Mouse (Mus musculus) midbrain, embryonic 11.5 days (tissue): ENCODE results near the gene Spdye4b. TPM values are rescaled to one million over a fixed set of nuclear protein-coding genes. Genes with fewer than 3 reads are reported as not detected.
A peak's percentile ranks its signal among the peaks of the same experiment; 100 is the strongest.
"Not testable (repeated sequence)": the region's sequence is repeated elsewhere in the genome, so short reads cannot be mapped to it uniquely, and the experiment has no call there.

Experiments used
- ATAC-seq: fragments of 200-750 bp; cut with Nextera tagmentation; 2 replicates; pipeline ENCODE4 v1.8.0; 2017; ENCODE audit warnings: moderate TSS enrichment, moderate library complexity; ENCODE audit not compliant: low FRiP score
- DNase-seq: peaks from one replicate; pipeline ENCODE4 v3.0.0; 2015; ENCODE audit warnings: low spot score; ENCODE audit errors: missing footprints
- H3K27ac ChIP-seq: fragments of 300-500 bp; sonication (generic); 2 replicates; pipeline ENCODE4 v1.5.1; 2014; ENCODE audit warnings: low read depth, low read length
- H3K27me3 ChIP-seq: fragments of 300-500 bp; sonication (generic); 2 replicates; pipeline ENCODE4 v1.6.1; 2014; ENCODE audit warnings: mild to moderate bottlenecking, low read length, moderate library complexity, mixed read lengths; ENCODE audit not compliant: control insufficient read depth, insufficient read depth
- H3K36me3 ChIP-seq: fragments of 300-500 bp; sonication (generic); 2 replicates; pipeline ENCODE4 v1.6.1; 2014; ENCODE audit warnings: mild to moderate bottlenecking, low read length, moderate library complexity, mixed read lengths; ENCODE audit not compliant: control insufficient read depth, insufficient read depth
- H3K4me1 ChIP-seq: fragments of 300-500 bp; sonication (generic); 2 replicates; pipeline ENCODE4 v1.6.1; 2014; ENCODE audit warnings: low read length; ENCODE audit not compliant: control insufficient read depth, insufficient read depth
- H3K4me2 ChIP-seq: fragments of 300-500 bp; sonication (generic); 2 replicates; pipeline ENCODE4 v1.6.1; 2014; ENCODE audit warnings: mild to moderate bottlenecking, moderate library complexity
- H3K4me3 ChIP-seq: fragments of 300-500 bp; sonication (generic); 2 replicates; pipeline ENCODE4 v1.5.1; 2014; ENCODE audit warnings: low read depth, low read length
- H3K9ac ChIP-seq: fragments of 300-500 bp; sonication (generic); 2 replicates; pipeline ENCODE4 v1.6.1; 2014; ENCODE audit warnings: low read length
- H3K9me3 ChIP-seq: fragments of 300-500 bp; sonication (generic); 2 replicates; pipeline ENCODE4 v1.6.1; 2016; ENCODE audit warnings: low read length; ENCODE audit not compliant: control insufficient read depth
- WGBS: fragments of 180-500 bp; shearing (Covaris S2); extraction: QIAGEN DNeasy Blood & Tissue Kit; methylation state at CpG from one replicate; pipeline ENCODE4 v1.1.7; 2014; 5-methylcytosine and 5-hydroxymethylcytosine counted together
- polyA plus RNA-seq: library from polyadenylated mRNA; unstranded; fragments of >200 nt; fragmentation: Nextera tagmentation; extraction: Ambion mirVana; gene quantifications from 2 replicates; pipeline ENCODE4 v1.2.1, GENCODE M21; 2014

The Spdye4b gene
- polyA plus RNA-seq, 1 experiment from 2014 or later, result not detected

DNA sequence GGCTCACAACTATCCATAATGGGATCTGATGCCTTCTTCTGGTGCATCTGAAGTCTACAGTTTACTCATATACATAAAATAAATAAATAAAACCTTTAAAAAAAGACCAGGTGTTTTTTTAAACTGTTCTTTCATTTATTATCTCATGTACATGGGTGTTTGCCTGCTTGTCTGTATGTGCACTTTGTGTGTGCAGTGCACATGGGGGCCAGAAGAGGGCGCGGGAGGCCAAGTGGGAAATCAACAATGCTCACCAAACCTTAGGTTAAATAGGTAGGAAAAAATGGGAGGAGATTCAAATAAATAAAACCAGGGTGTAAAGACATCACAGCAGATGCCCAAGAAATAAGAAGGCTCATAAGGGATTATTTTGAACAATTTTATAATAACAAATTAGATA lies 30.8 kb upstream of the Spdye4b start:
- H3K9me3 ChIP-seq, result no peaks in the 10 kb centered on the region; the same call in 1 of the 2 replicates
- ATAC-seq (no peak), DNase-seq (no peak)
- H3K27me3 ChIP-seq, result no peaks in the 10 kb centered on the region
- H3K36me3 ChIP-seq, result no peaks in the 10 kb centered on the region
- H3K9ac ChIP-seq, result no peak overlapping the region
- H3K4me1 ChIP-seq, result no peaks in the 10 kb centered on the region
- H3K4me2 ChIP-seq, result no peak overlapping the region
- 88% methylated on average over 2 of the region's 2 CpGs for WGBS
- H3K27ac ChIP-seq, result no peak overlapping the region
- H3K4me3 ChIP-seq, result no peak overlapping the region

GRCm38 (mm10) chr5:143153756-143154155 lies 27.1 kb upstream of the Spdye4b start:
- H3K4me1 ChIP-seq, result no peaks in the 10 kb centered on the region
- no peaks in the 10 kb centered on the region; the same call in 1 of the 2 replicates for H3K9me3 ChIP-seq
- peaks cover 15% of the 10 kb centered on the region for H3K27me3 ChIP-seq
- no peak overlapping the region for H3K9ac ChIP-seq
- ATAC-seq (no peak), DNase-seq (no peak)
- no peak overlapping the region for H3K4me3 ChIP-seq
- no peak overlapping the region for H3K27ac ChIP-seq
- no peak overlapping the region for H3K4me2 ChIP-seq
- WGBS, result 90% methylated on average over 10 of the region's 10 CpGs
- H3K36me3 ChIP-seq, result no peaks in the 10 kb centered on the region

DNA sequence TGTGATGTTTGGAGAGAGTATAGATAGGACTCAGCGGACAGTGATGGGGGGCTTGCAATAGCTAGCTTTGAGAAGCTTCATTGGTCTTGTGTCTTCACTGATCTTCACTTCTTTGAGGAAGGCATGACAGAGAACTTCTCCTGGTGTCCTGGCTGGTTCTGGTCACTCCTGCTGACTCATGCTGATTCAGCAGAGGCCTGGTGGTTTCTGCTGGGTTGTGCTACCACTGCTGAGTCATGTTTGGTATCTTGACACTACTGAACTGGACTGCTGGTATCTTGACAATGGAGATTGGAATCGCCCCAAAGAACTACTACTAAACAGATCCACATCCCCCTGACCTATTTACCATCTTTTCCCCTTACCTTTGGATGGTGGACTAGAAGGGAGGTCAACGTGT lies 25.3 kb upstream of the Spdye4b start:
- 80% methylated on average over 3 of the region's 3 CpGs for WGBS
- Histone ChIP-seq H3K9ac (no peak overlapping the region), H3K27ac (no peak overlapping the region), H3K9me3 (no peaks in the 10 kb centered on the region), H3K36me3 (no peaks in the 10 kb centered on the region), H3K4me3 (no peak overlapping the region), H3K27me3 (peaks cover 15% of the 10 kb centered on the region), H3K4me2 (no peak overlapping the region), H3K4me1 (no peaks in the 10 kb centered on the region)
- DNase-seq (no peak), ATAC-seq (no peak)

DNA sequence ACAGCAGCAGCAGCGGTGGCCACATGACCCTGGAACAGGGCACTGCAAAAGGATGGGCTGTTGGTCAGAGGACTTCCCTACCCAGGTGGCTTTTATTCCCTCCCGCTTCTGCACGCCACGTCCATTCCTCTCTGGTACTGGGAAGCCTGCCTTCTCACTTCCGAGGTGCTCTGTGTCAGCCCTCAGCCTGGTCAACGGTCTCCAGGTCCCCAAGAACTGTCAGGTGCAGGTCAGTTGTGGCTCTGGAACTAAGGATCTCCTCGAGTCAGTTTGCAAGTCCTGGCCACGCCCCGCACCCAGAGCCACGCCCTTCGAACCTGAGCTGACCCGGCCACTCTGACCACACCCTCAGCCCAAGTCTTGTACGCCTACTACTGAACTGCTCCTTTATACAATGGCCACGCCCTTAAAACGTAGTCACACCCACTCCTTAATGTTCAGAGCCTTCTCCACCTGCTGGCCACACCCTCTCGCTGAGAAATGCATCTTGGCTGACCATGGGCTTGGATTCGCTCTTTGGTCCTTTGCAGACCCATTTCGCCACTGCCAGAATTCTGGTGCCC lies 15.2 kb upstream of the Spdye4b start:
- no peak overlapping the region for H3K4me2 ChIP-seq
- no peak overlapping the region for H3K4me3 ChIP-seq
- WGBS, result 16% methylated on average over 18 of the region's 18 CpGs

DNA sequence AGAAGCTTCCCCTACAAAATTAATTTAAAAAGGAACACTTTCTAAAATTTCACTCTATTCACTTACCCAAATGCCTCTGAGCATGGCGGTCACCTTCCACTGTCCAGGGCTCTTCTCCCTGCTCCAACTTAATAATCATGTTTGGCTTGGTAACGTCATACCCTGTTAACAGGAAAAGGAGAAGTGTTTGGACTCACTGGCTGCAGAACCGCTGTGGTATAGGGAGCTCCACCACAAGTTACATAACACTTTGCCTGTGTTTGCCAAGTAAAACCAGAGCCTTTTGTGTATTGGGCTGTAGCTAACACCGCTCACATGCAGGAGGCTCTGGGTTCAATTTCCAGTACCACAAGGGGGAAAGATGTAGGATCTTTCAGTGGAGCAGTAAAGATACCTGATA lies 4.8 kb upstream of the Spdye4b start:
- no peak overlapping the region for H3K4me2 ChIP-seq
- no peak overlapping the region for H3K4me3 ChIP-seq
- no peak overlapping the region for H3K9ac ChIP-seq
- peaks cover 10% of the 10 kb centered on the region for H3K4me1 ChIP-seq
- DNase-seq (no peak), ATAC-seq (no peak)
- H3K9me3 ChIP-seq, result peaks cover 6% of the 10 kb centered on the region; the same call in 1 of the 2 replicates
- no peak overlapping the region for H3K27ac ChIP-seq
- H3K36me3 ChIP-seq, result peaks cover 39% of the 10 kb centered on the region
- WGBS, result over 99% methylated on average over 4 of the region's 4 CpGs
- no peaks in the 10 kb centered on the region for H3K27me3 ChIP-seq

More for the DNA sequence above, 15.2 kb upstream of the Spdye4b start:
- H3K36me3 ChIP-seq, result no peaks in the 10 kb centered on the region
- ATAC-seq (no peak), DNase-seq (no peak)
- H3K27me3 ChIP-seq, result no peaks in the 10 kb centered on the region
- H3K9ac ChIP-seq, result no peak overlapping the region
- H3K4me1 ChIP-seq, result no peaks in the 10 kb centered on the region
- H3K9me3 ChIP-seq, result no peaks in the 10 kb centered on the region
- no peak overlapping the region for H3K27ac ChIP-seq

DNA sequence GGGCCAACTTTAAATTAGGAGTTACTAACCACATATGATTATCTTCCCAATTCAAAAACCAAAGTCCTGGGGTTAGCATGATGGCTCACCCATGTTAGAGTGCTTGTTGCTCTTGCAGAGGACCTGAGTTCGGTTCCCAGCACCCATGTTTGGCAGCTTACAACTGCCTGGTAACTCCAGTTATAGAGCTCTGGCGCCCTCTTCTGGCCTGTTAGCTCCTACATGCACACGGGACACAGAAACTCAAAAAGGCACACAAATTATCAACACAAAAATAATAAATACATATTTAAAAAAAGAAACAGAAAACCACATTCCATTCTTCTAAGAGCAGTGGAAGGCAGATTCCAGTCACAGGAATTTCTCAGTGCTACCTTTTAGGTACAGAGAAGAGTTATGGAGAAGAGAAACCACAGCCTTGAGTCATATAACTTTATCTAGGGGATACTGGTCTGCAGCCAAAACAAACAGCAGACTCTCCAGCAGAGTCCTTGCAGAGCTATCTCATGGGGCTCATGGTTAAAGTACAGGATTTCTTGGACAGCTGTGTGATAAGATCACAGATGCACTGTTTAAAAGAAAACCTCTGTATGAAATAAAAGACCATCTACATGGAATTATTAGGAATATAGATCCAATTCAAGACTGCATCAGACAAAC lies 3.1 kb upstream of the Spdye4b start:
- Histone ChIP-seq H3K27ac (no peak overlapping the region), H3K9me3 (peaks cover 6% of the 10 kb centered on the region; the same call in 1 of the 2 replicates), H3K4me1 (peaks cover 10% of the 10 kb centered on the region), H3K9ac (no peak overlapping the region), H3K4me3 (no peak overlapping the region), H3K27me3 (no peaks in the 10 kb centered on the region), H3K36me3 (peaks cover 32% of the 10 kb centered on the region), H3K4me2 (no peak overlapping the region)
- no peak for ATAC-seq
- WGBS, result 84% methylated on average over 3 of the region's 3 CpGs
- DNase-seq, result no peak

- Histone ChIP-seq H3K36me3 (peaks cover 20% of the 10 kb centered on the region), H3K4me2 (peak overlapping the region; percentile 80), H3K9me3 (peaks cover 4% of the 10 kb centered on the region; the same call in 1 of the 2 replicates), H3K9ac (no peak overlapping the region), H3K27me3 (no peaks in the 10 kb centered on the region), H3K27ac (no peak overlapping the region), H3K4me1 (peaks cover 10% of the 10 kb centered on the region), H3K4me3 (peak overlapping the region; percentile 68; the same call in 1 of the 2 replicates)
- 39% methylated on average over 6 of the region's 6 CpGs for WGBS
- DNase-seq (peak; percentile 87), ATAC-seq (no peak)
Measured at GRCm38 (mm10) chr5:143179179-143179578, 1.6 kb upstream of the Spdye4b start.

DNA sequence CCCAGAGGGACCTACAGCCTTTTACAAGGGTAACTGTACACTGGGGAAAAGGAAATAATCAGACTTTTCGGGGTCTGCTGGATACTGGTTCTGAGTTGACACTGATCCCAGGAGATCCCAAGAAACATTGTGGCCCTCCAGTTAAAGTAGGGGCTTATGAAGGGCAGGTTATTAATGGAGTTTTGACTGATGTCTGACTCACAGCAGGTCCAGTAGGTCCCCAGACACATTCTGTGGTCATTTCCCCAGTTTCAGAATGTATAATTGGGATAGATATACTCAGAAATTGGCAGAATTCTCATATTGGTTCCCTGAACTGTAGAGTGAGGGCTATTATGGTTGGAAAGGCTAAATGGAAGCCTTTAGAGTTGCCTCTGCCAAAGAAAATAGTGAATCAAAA lies 7.2 kb downstream of the Spdye4b start:
- not testable (repeated sequence) for H3K4me1 ChIP-seq, DNase-seq, ATAC-seq, H3K9me3 ChIP-seq, H3K27ac ChIP-seq, H3K4me3 ChIP-seq, H3K36me3 ChIP-seq, H3K9ac ChIP-seq, H3K27me3 ChIP-seq, H3K4me2 ChIP-seq
- WGBS, result no CpG with 5 or more reads among the region's 1 CpGs

- Histone ChIP-seq H3K27me3 (no peaks in the 10 kb centered on the region), H3K4me2 (no peak overlapping the region), H3K4me1 (no peaks in the 10 kb centered on the region), H3K9ac (no peak overlapping the region), H3K27ac (no peak overlapping the region), H3K9me3 (no peaks in the 10 kb centered on the region), H3K4me3 (no peak overlapping the region), H3K36me3 (no peaks in the 10 kb centered on the region)
- whole genome bisulfite sequencing, result 90% methylated on average over 8 of the region's 8 CpGs
- ATAC-seq, result no peak
- DNase-seq, result no peak
Measured at GRCm38 (mm10) chr5:143192806-143193205, 12.0 kb downstream of the Spdye4b start.
